Mouse (Mus musculus) frontal cortex, adult 2 months (tissue): ENCODE results near the gene Gm47985. TPM values are rescaled to one million over a fixed set of nuclear protein-coding genes. Genes with fewer than 3 reads are reported as not detected.

Experiments
- DNase-seq, 2 experiments: peaks; one replicate each; pipeline ENCODE4 v3.0.0; 2022; ENCODE audit warnings: low spot score in 1 of 2; ENCODE audit errors: extremely low spot score in 1 of 2
- polyA plus RNA-seq: library from polyadenylated mRNA; depleted of rRNA; stranded (reverse); fragments of >200 nt; gene quantifications from 2 replicates; pipeline ENCODE4 v1.2.3, GENCODE M21; 2012; rRNA removed

The Gm47985 gene
- polyA plus RNA-seq, 1 experiment, result not detected

GRCm38 (mm10) chr1:151216417-151216816 is 34.1 kb downstream of the Gm47985 start:
- DNase-seq, result no peak

DNA sequence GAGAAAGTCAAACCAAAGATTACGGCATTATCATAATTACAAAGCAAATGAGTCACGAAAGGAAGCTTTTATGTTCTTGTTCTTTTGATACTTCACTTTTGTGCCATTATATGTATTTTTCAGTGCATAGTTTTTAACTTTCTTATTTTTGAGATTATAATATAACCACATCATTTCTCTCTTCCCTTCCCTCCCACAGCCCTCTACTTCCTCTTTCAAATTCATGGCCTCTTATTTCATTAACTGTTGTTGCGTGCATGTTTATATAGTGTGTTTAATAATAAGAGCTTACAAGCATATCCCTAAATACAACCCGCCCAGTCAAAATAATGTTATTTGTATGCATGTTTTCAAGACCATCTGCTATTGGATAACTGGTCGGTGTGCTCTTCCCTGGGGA is 36.7 kb downstream of the Gm47985 start:
- DNase-seq, result no peak

- no peak for DNase-seq
Observed at GRCm38 (mm10) chr1:151220098-151220497, 37.8 kb downstream of the Gm47985 start.

DNA sequence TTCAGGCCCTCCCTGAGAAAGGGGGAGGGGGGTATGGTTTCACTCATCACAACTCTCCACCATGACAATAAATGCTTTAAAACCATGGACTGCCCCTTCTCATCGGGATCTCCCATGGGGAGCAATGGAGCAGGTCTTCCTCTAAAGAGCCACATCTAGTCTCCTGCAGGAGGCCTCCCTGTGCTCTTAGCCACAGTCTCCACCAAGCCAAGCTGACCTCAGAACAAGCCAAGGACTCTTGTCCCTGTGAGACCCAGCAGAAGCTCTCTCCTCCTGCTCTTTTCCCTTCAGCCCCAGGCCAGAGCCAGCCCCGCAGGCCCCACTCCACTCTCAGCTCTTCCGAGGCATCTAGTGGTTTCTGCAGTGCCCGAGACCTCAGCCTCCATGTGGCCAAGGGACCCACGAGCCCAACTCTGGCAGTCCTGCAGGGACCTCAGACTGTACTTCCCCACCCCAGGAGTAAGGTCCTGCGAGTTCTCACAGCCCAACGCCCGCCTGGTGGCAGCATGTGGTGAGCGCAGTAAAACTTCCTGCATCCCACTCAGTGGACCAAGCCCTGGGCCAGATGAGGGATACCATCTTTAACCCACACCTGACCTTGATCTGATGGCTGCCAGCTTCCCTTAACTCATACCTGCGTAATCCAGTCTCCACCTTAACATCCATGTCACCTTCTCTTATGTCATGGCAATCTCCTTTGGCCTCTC is 40.4 kb downstream of the Gm47985 start:
- DNase-seq, result no peak

DNA sequence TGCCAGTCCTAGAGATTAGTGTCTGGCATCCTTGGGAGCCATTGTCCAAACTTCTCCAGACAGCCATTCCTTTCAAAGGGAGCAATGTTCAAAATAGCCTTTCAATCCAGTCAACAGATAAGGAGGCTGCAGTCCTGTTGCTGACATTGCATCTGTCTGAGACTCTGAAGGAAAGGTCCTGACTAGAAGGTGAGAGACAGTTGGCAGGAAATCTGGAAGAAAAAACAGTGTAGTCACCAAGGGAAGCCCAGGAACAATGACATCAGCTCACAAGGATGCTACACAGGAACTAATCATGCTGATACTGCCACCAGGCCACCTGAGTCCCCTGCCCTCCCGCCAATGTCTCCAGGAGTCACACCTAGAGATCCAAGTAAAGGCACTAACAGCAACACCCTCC is 41.0 kb downstream of the Gm47985 start:
- no peak for DNase-seq

DNA sequence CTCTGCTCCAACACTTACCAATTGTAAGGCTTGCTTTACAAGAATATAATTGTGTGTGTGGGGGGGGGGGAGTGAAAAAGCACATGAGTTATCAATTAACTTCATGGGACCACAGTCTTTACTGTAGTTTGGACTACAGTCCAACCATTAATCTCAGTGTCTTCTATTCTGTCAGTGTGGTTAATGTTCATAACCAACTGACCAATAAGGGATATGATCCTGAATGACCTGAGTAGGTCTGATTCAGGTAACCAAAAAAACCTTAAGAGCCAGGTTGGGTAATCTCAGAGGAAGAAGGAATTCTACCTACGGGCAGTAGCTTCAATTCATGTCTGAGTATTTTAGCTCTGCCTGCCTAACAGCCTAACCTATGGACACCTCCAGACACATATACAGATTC is 42.2 kb downstream of the Gm47985 start:
- no peak for DNase-seq

DNA sequence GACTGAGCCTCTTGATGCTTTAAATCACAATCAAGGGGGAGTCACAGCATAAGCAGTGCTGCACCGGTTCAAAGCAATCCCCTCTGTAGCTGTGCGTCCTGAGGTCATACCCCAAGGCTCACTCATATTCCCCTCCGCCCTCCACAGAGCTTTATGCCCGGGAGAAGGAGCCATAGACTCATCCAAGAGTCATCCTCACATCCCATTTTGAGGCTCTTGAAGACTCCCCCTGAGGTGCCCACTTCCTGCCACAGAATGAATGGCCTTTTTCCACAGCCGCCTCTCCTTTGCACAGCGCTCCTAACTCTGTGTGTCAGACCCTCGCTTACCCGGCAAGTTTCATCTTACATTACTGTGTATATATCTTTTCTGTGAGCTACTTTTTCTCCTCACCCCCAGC is 45.2 kb downstream of the Gm47985 start:
- DNase-seq, result no peak

- no peak for DNase-seq
Observed at GRCm38 (mm10) chr1:151228320-151228989, 46.1 kb downstream of the Gm47985 start.

DNA sequence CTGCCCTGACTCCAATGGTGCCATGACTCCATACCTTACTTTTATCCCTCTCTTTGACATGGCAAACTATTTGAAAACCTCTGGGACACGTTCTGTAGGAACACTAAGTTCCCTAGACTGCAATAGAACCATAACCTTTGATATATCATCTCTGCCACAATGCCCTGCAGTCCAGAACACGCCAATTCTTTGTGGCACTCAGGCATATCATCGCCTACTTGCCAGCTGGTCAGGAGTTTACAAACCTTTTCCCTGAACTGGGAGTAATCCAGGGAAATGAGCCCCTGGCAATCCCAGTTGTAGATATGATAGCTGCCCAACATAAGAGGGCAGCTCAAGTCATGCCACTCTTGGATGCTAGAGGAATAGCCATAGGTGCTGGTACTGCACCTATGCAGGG is 50.0 kb downstream of the Gm47985 start:
- no peak for DNase-seq

DNA sequence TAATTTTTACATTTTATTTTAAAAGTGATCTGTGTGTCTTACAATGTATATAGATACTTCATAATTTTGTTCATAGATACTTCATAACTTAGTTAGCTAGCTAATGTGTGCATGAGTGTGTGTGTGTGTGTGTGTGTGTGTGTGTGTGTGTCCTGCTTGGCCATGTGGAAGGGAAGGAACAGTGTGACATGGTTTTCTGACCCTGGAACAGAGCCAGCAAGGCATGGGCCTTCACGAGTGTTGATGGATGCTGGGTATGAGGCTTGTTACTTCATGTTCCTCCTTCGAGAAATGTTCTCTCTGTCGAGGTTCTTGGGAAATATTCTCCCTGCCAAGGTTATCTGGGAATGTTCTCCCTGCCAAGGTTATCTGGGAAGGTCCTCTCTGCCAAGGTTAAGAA is 51.4 kb downstream of the Gm47985 start:
- DNase-seq, result no peak

Other genes starting within 250 kb of the Gm47985 start
- 4.9 and 6.7 TPM in 2 replicates for gene Hmcn1, start 189.1 kb upstream of the Gm47985 start, polyA plus RNA-seq
- not detected in 2 replicates for gene Gm8947, start 9.8 kb downstream of the Gm47985 start, polyA plus RNA-seq
- gene Gm47995, start 15.9 kb downstream of the Gm47985 start, polyA plus RNA-seq, result not detected in 2 replicates
- gene 3110040M04Rik, start 21.6 kb downstream of the Gm47985 start, polyA plus RNA-seq, result not detected in 2 replicates
- gene Gm47996, start 27.6 kb downstream of the Gm47985 start, polyA plus RNA-seq, result not detected in 2 replicates
- 127 and 132 TPM in 2 replicates for gene Ivns1abp, start 161.9 kb downstream of the Gm47985 start, polyA plus RNA-seq
- gene Swt1, start 245.9 kb downstream of the Gm47985 start, polyA plus RNA-seq, result 12.1 and 16.3 TPM in 2 replicates
- gene Trmt1l, start 246.0 kb downstream of the Gm47985 start, polyA plus RNA-seq, result 30.8 and 31.8 TPM in 2 replicates